Mouse (Mus musculus): ENCODE measurements around the gene Speer4b.
"Not testable (repeated sequence)": the region's sequence is repeated elsewhere in the genome, so short reads cannot be mapped to it uniquely, and the experiment has no call there.

Speer4b gene

DNA sequence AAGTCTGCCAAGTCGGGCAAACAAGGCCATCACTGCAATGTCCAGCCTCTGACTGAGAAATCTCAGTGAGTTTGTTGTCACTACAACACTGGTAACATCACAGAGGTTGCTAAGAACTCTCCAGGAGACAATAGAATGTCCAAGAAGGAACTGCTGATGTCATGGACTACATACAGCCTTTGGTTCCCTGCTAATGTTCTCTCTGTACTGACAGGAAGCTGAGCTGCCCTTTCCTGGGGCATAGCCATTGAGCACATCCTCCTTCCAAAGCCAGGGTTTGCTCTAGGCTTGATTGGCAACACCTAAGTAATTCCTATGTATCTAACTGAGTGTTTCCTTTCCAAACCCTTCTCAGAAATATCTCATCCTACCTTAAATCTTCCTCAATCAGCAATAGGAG, at the start of gene Speer4b:
Gene Speer4b (minus strand): TSS at position 101 of the 400 bp plus-strand sequence.
- not testable (repeated sequence) for DNase-seq (ENCODE audit: low read depth, low spot score)

DNA sequence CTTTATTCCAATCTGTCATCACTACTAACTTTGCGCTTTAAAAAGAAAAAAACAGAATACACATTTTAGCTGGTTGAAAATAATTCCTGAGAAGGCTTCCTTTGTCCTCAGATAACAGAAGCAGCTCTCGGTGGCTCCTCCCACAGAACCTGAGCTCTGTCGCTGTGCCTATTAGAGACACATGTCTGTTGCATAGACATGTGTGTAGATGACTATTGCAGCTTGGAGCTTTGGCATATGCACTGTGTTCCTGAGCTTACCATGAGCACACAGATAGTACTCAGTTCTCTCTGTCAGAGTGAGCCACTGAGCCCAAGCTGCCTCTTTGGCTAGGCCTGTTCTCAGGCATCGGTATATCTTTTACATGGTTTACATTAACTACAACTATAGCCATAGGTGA, 48.1 kb upstream of the Speer4b start:
- DNase-seq (ENCODE audit: low read depth, low spot score), result no peak

DNA sequence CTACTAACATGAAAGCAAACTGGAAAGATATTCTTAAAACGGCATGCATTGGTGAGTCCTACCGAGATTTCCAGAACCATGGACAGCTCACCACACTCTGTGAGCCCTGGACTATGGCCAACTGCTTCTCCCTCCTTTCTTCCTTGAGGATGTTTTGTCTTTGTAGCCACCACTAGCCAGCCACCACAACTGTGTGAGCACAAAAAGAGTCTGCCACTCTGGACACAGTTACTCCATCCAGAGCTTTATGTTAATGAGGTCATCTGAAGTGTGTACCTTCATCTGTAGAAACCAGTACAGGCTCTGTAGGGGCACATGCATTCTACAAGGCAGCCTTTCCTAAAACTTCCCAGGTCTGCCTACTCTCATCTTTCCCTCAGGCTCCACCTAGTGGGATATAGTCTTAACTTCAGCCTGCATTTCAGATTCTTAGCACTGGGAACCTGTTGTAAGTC, 43.6 kb upstream of the Speer4b start:
- peak; percentile 3 for DNase-seq (ENCODE audit: low read depth, low spot score)

DNA sequence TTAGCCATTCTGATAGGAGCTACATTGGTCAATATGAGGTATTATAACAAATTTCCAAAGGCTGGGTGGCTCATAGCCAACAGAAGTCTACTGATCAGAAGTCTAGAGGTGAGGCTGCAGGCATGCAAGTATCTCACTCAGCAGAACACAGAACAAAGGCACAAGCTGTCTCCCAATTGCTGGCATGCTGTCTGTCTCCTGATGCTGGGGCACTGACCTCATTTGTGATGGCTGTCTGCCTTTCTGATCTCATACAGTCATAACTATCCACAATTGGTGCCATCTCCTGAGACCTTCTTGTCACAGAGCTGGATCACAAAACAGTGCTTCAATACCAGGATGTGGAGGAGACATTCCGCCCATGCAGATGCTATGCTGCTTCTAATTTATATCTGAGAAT, 25.7 kb upstream of the Speer4b start:
- no peak for DNase-seq (ENCODE audit: low read depth, low spot score)

DNA sequence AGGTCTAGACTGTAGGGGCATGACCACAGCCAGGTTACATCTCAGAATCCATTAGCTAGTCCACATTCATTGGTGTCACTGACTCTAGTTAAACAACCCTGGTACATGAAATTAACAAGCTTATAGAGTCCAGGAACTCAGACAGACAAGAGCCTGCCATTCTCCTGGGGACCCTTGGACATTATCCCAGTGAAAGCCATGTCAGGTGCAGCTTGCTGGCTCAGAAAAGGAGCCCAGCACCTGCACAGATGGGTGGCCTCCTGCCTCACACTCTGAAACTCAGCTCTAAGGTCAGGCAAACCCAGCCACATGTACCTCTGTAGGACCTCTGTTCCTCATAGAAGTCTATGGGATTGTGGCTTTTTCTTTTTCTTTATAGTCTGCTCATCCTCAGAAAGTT, 17.5 kb upstream of the Speer4b start:
- DNase-seq (ENCODE audit: low read depth, low spot score), result no peak

DNA sequence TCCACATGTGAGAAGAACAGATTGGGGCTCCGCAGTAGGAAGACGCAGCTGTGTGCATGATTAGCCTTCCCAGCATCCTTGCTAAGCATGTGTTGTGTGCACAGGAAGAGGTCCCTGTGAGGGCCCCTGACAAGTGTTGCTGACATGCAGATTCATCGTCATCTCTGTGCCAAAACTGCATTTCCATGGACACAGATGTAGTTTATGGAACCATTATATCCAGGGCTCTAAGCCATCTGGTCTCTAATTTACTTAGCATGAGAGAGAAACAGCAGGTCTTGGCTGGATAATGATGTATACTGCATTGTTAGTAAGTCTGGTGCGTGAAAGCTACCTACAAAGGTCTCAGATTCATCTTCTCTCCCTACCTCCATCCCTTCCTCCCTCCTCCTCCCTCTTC, 10.3 kb downstream of the Speer4b start:
- DNase-seq (ENCODE audit: low read depth, low spot score), result no peak

DNA sequence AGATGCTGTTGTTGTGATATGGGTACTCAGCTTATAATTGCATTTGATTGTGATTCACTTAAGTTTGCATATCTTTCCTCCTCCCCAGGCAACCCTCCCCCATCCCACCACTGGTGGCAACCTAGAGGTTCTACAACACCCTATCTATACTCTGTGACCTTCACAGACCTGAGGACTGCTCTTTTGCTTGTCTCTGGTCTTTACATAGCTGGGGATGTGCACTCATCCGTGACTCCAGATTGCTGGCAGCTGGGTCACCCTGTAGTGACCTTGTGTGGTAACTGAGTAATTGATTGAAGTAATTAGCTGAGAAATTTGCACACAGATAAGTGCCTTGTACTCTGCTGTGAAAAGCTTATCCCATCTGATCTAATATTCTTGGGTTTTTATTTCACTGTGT, 15.1 kb downstream of the Speer4b start:
- no peak for DNase-seq (ENCODE audit: low read depth, low spot score)

DNA sequence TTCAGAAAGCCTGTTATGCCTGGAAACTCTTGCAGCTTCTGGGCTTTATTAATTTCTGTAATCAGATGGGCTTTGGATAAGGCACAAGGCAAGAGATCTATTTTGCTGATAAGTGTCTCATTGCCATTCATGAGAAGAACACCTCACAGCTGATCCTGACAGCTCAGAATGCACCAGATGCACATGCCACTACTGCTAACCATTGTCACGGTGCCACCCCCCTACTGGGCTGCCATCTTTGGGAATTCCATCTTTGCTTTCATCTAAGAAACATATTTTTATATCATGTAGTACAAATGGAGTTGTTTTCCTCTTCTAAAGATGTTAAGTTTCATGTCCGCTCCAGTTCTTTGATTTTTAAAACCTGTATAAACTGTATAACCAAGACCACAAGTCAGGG, 19.5 kb downstream of the Speer4b start:
- DNase-seq (ENCODE audit: low read depth, low spot score), result no peak

DNA sequence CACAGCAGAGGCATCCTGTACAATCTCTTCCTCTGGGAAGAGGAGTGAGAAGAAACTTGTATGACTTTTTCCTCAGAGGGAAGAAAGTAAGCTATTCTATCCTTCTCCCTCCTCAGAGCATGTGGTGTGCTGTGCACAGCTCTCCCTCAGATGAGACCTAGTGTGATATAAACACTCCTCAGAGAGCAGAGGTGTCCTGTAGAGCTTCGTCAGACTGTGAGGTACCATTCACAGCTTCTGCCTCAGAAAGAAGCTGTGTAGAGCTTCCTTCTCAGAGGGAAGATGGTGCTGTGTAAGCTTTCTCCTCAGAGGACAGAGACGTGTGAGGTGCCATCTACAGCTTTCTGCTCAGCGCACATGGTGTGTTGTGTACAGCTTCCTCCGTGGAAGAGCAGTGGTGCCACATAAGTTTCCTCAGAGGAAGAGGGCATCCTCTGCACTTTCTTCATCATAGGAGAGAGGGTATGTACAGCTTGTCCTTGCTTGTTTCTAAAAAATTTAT, 26.2 kb downstream of the Speer4b start:
- DNase-seq (ENCODE audit: low read depth, low spot score), result no peak

DNA sequence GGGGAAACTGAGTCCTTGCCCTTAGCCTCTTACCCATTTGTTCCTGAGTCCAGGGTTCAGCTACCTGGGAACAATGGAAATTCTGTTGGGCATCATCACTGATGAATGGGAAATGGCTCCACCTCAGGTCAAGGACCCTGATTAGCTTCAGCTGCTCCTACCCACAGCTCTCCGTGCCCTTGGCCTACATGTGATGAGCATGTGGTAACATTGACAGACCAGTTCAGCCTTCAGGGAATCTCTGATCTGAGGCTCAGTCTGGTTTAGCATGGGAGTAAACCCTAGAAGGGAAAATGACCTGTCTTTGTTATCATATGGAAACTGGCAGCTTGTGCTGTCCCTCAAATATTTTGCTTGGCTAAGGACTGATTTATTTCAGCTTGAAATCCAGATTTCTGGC, 43.6 kb downstream of the Speer4b start:
- no peak for DNase-seq (ENCODE audit: low read depth, low spot score)

DNA sequence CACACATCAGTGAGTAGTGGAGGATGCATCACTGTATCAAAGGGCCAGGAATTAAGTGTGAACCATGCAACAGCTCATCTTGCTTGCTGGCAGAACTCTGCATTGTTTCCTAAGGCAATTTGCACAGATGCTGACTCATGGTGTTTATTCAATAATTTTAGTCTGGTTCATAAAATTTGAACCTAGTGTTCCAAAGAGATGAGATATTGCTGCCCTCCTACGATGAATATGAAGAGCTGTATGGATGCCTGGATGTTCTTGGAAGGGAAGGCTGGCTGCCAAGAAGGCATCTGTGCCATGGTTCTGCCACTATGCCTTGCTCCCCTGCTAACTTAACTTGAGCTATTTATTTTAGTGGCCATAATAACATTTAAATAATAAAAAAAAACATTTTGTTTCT, 44.3 kb downstream of the Speer4b start:
- DNase-seq (ENCODE audit: low read depth, low spot score), result no peak

DNA sequence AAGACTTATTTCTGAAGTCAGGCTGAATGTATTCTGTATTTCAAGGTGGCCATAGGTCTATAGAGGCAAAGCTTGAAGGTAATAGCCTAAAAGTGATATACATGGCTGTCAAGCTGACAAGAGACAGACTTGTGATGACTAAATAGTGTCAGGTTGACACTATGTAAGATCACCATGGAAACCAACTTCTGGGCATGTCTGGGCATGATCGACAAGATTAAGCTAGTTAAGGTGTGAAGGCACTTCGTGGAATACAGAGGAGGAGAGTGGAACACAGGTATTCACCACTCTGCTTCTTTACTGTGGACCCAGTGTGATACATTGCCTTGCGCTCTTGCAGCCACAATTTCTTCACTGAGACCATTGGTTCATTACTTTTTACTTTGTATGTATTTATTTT, 46.9 kb downstream of the Speer4b start:
- no peak for DNase-seq (ENCODE audit: low read depth, low spot score)

DNA sequence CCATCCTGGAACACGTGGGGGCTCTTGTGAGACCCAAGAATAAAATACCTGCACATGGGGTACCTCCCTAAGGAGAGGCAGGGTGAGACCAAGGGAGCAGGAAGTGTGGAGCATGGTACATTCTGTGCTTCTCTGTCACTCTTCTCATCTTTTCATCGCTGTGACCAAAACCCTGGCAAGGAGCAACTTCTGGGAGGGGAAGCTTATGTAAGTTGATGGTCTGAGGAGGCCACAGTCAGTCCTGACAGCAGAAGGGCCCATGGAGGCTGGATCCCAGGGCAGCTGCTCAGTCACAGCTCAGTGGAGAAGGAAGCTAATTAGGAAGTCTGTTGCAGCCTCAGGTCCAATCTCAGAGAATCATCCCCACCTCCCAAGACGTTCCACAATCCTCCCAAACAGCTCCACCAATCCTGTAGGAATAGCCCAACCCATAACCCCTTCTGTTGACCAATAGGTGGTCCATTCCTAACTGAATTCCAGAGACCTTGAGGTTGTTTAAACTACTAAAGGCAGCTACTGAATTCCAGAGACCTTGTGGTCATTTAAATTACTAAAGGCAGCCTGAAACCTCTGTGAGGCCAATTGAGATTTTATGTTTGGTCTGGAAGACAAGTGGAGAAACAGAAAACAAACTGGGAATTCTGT, 47.9 kb downstream of the Speer4b start:
- DNase-seq (ENCODE audit: low read depth, low spot score), result no peak

Data from retina, postnatal 7 days (tissue).